Mouse (Mus musculus) heart, postnatal 0 days (tissue): ENCODE data around the gene Xrcc4. TPM values are rescaled to one million over a fixed set of nuclear protein-coding genes. Genes with fewer than 3 reads are reported as not detected.
A peak's percentile ranks its signal among the peaks of the same experiment; 100 is the strongest.

Source experiments
- ATAC-seq: fragments of 200-750 bp; cut with Nextera tagmentation; 2 replicates; pipeline ENCODE4 v1.8.0; 2017; ENCODE audit warnings: low read depth, moderate number of reproducible peaks, moderate library complexity; ENCODE audit not compliant: insufficient read depth
- DNase-seq: peaks from one replicate; pipeline ENCODE4 v3.0.0-alpha.2; 2016; ENCODE audit warnings: low spot score
- H3K27ac ChIP-seq: fragments of 300-500 bp; sonication (generic); 2 replicates; pipeline ENCODE4 v1.5.1; 2014; ENCODE audit warnings: low read depth, mild to moderate bottlenecking
- H3K27me3 ChIP-seq: fragments of 300-500 bp; sonication (generic); 2 replicates; pipeline ENCODE4 v1.6.1; 2014; ENCODE audit warnings: low read length, mixed read lengths; ENCODE audit not compliant: control insufficient read depth, insufficient read depth
- H3K36me3 ChIP-seq: fragments of 300-500 bp; sonication (generic); replicated peaks from 2 replicates; pipeline ENCODE4 v1.6.1; 2014; ENCODE audit warnings: low read length, mixed read lengths; ENCODE audit not compliant: control insufficient read depth, insufficient read depth
- H3K4me1 ChIP-seq: fragments of 300-500 bp; sonication (generic); 2 replicates; pipeline ENCODE4 v1.6.1; 2014; ENCODE audit warnings: antibody characterized with exemption; ENCODE audit not compliant: control insufficient read depth, insufficient read depth
- H3K4me2 ChIP-seq: fragments of 300-500 bp; sonication (generic); 2 replicates; pipeline ENCODE4 v1.6.1; 2014; ENCODE audit warnings: low read depth, mild to moderate bottlenecking, low read length, moderate library complexity
- H3K4me3 ChIP-seq: fragments of 300-500 bp; sonication (generic); 2 replicates; pipeline ENCODE4 v1.5.1; 2014; ENCODE audit warnings: low read depth, low read length
- H3K9ac ChIP-seq: fragments of 300-500 bp; sonication (generic); replicated peaks from 2 replicates; pipeline ENCODE4 v1.6.1; 2014; ENCODE audit warnings: low read depth, low read length, mixed read lengths
- H3K9me3 ChIP-seq: fragments of 300-500 bp; sonication (generic); replicated peaks from 2 replicates; pipeline ENCODE4 v1.6.1; 2016; ENCODE audit warnings: low read length; ENCODE audit not compliant: control insufficient read depth
- CTCF ChIP-seq: IDR thresholded peaks from 2 replicates; pipeline ENCODE4 v1.5.1; 2016; ENCODE audit warnings: antibody characterized with exemption, control low read depth, low read depth
- EP300 ChIP-seq: IDR thresholded peaks from 2 replicates; pipeline ENCODE4 v1.6.1; 2016; ENCODE audit warnings: antibody characterized with exemption, low read depth
- WGBS: fragments of 180-500 bp; shearing (Covaris S2); extraction: QIAGEN DNeasy Blood & Tissue Kit; methylation state at CpG from one replicate; pipeline ENCODE4 v1.1.7; 2014; 5-methylcytosine and 5-hydroxymethylcytosine counted together
- polyA plus RNA-seq: library from polyadenylated mRNA; unstranded; fragments of >200 nt; fragmentation: Nextera tagmentation; extraction: Ambion mirVana; gene quantifications from 2 replicates; pipeline ENCODE4 v1.2.1, GENCODE M21; 2015
- total RNA-seq: library from RNA; depleted of rRNA; stranded (reverse); fragments of >200 nt; gene quantifications from 2 replicates; pipeline ENCODE4 v1.2.3, GENCODE M21; 2014; ENCODE audit warnings: low replicate concordance

The Xrcc4 gene
- total and polyA plus RNA-seq, 2 experiments from 2014 or later: 10.7 to 18.4 TPM

DNA sequence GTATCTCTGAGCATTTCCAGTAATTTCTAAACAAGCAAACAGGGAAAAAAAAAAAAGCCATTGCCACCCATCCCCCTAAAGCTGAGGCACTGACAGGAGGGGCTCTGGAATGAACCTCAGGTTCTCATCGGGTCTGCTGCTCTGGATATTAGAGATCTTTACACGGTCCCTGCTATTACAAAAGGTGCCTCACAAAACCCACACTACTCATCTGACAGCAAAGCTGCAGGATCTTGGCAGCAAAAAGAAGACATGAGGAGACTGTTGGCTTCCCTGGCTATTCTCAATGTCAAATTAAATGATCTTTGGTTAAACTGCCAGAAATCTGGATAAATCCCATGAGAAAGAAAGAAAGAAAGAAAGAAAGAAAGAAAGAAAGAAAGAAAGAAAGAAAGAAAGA lies 145.1 kb downstream of the Xrcc4 start:
- ATAC-seq: no peak
- TF ChIP-seq EP300 (no peak), CTCF (no peak)
- Histone ChIP-seq H3K9me3 (no peaks in the 10 kb centered on the region), H3K9ac (no peak overlapping the region), H3K27me3 (no peaks in the 10 kb centered on the region), H3K4me3 (no peak overlapping the region), H3K4me1 (no peaks in the 10 kb centered on the region), H3K4me2 (no peak overlapping the region), H3K36me3 (no peaks in the 10 kb centered on the region), H3K27ac (no peak overlapping the region)
- no peak for DNase-seq
- 43% methylated on average over 2 of the region's 2 CpGs for WGBS

DNA sequence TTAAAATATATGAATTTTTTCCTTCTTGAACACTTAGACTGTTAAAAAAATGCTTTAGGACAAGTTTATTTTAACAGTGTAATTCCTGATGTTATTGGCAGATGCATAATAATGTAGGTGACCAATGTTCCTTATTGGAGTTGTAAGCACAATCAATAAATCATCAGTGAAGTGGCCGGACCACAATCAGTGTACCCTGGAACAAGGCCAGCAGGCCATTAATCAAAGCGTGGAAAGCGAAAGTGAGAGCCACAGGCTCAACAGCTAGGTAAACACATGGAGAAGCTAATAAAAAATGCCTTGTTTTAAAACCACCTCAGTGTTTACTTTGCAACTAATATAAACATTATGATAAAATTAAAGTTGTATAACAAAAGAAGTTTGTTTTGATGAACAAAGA lies 159.9 kb downstream of the Xrcc4 start:
- Histone ChIP-seq H3K9me3 (no peaks in the 10 kb centered on the region), H3K27me3 (no peaks in the 10 kb centered on the region), H3K4me3 (no peak overlapping the region; the same call in 1 of the 2 replicates), H3K9ac (no peak overlapping the region), H3K27ac (no peak overlapping the region), H3K4me1 (no peaks in the 10 kb centered on the region), H3K4me2 (0 out of 2 replicates have a peak overlapping the region, but pooled peaks have one; percentile 38), H3K36me3 (no peaks in the 10 kb centered on the region)
- TF ChIP-seq CTCF (no peak), EP300 (no peak)
- 23% methylated on average over 3 of the region's 3 CpGs for WGBS
- ATAC-seq (no peak), DNase-seq (no peak)

DNA sequence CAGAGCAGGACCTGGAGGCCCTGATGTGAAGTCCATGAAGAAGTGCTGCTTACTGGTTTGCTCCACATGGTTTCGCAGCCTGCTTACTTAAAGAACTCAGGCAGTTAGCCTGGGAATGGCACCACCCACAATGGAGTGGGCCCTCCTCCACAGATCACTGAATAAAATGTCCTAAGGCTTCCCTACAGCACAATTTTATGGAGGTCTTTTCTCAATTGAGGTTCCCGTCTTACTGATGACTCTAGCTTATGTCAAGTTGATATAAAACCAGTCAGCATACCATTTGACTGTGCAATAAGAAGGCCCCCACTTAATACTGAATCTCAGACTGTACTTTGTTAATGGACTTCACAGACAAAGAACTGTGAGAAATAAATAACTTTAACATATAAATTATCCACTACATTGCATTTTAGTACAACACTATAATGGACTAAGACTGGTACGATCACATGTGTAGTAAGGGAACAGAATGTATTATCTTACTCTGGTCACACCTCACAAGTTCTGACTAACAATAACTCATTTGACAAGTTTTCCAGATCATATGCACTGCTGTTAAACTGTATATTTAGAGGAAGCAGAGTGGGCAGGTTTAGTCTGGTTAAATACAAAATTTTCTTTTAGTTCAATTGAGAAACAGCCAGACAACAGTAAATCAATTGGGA lies 170.5 kb downstream of the Xrcc4 start:
- Histone ChIP-seq H3K27me3 (no peaks in the 10 kb centered on the region), H3K4me1 (no peaks in the 10 kb centered on the region), H3K9ac (no peak overlapping the region), H3K9me3 (no peaks in the 10 kb centered on the region), H3K36me3 (no peaks in the 10 kb centered on the region), H3K4me2 (no peak overlapping the region), H3K27ac (no peak overlapping the region), H3K4me3 (no peak overlapping the region)
- DNase-seq (no peak), ATAC-seq (no peak)
- TF ChIP-seq CTCF: no peak
- TF ChIP-seq EP300: no peak
- 87% methylated on average over 3 of the region's 3 CpGs for WGBS

DNA sequence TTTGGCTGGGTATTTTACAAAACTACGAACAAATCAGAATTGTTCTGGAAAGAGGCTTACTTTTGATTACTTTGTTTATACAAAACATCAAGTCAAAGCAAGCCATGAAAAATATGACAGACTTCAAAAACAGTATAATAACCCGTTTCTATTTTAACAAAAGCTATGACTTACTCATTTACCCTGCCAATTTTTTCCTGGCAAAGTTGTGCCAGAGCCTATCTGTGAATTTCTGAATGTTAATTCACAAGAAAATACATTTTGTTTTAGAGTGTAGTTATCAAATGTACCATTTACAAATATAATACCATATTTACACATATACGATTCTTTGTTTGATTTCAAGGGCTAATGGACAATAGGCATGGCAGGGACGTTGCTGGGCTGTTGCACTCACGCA lies 175.1 kb downstream of the Xrcc4 start:
- H3K36me3 ChIP-seq: no peaks in the 10 kb centered on the region
- H3K9ac ChIP-seq: no peak overlapping the region
- WGBS: 81% methylated on average over 5 of the region's 5 CpGs
- DNase-seq: no peak
- no peak for TF ChIP-seq CTCF
- no peak for TF ChIP-seq EP300
- no peaks in the 10 kb centered on the region for H3K27me3 ChIP-seq
- H3K9me3 ChIP-seq: no peaks in the 10 kb centered on the region
- H3K4me3 ChIP-seq: no peak overlapping the region
- no peak overlapping the region for H3K27ac ChIP-seq
- no peak for ATAC-seq
- no peaks in the 10 kb centered on the region for H3K4me1 ChIP-seq
- H3K4me2 ChIP-seq: no peak overlapping the region

DNA sequence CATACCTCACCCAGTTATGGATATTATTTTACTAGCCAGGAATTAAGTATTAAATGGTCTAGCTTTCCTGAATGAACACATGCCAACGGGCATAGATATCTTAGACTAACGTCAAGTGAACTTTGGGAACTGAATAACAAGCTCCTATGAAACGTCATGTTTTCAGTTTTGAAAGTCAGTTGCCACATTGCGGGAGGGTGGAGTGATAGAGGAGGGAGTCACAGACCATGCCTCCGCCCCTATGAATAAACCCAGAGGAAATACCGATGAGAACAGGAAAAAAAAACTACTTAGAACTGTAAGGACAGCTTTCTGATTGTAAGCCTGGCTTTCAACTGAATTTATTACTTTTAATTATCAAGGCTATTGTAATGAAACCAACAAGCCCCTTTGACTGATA lies 175.5 kb downstream of the Xrcc4 start:
- Histone ChIP-seq H3K9me3 (no peaks in the 10 kb centered on the region), H3K27me3 (no peaks in the 10 kb centered on the region), H3K36me3 (no peaks in the 10 kb centered on the region), H3K27ac (no peak overlapping the region), H3K9ac (no peak overlapping the region), H3K4me2 (no peak overlapping the region), H3K4me3 (no peak overlapping the region), H3K4me1 (no peaks in the 10 kb centered on the region)
- TF ChIP-seq CTCF (no peak), EP300 (no peak)
- WGBS: 73% methylated on average over 6 of the region's 6 CpGs
- no peak for ATAC-seq
- DNase-seq: no peak

DNA sequence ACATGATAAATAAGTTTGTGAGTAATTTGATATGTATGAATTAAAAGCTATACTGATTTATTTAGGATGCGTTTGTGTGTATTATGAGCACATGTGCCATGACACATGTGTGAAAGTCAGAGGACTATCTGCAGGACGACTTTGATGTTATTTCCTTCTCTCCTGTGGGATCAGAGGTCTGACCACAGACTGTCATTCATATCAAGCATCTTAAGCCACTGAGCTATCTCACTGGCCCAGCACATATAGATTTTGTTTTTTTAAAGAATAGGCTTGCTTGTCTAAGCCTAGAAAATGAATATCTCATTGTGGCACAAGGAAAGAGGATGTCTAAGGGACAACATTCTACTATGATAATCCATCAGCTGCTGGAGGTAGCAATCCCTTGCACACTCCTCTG lies 183.3 kb downstream of the Xrcc4 start:
- Histone ChIP-seq H3K4me2 (no peak overlapping the region), H3K4me3 (no peak overlapping the region), H3K9ac (no peak overlapping the region), H3K36me3 (no peaks in the 10 kb centered on the region), H3K27ac (no peak overlapping the region), H3K9me3 (no peaks in the 10 kb centered on the region), H3K4me1 (no peaks in the 10 kb centered on the region), H3K27me3 (no peaks in the 10 kb centered on the region)
- 61% methylated on average over 2 of the region's 2 CpGs for whole genome bisulfite sequencing
- ATAC-seq: no peak
- TF ChIP-seq CTCF (no peak), EP300 (no peak)
- DNase-seq: no peak
